In the genomic region with DNA sequence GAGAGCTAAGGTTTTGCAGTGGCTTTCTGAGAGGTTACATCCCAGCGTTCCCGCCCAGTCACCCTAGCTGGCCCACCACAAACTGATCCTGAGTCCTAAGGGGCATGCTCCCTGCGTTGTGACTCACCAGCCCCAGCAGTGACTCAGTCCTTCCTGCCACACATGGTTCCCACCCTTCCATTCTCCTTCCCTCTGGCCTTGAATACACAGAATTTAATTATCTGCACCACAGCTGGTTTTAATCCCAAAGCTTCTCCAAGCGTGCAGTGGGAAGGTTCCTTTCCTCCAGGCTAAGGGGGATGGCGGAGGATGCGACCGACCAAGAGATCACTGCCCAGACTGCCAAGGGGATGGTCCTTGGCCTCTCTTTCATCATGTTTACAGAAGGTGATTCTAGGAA, we compare ENCODE assay signal across 10 mouse cellular contexts. TPM values are rescaled to one million over a fixed set of nuclear protein-coding genes. Genes with fewer than 3 reads are reported as not detected.
DNase-seq lines count a peak whose midpoint lies in the region; ATAC-seq and TF ChIP-seq lines count a peak whose summit lies in the region.
"Had no signal": no experiment of that assay in that cellular context is flagged by ENCODE, and none has a peak within 500 bp of the region (broad histone marks: within the 10 kb centered on the region; RNA-seq: fewer than 3 reads in every experiment).

No protein-coding gene starts in this region.

- H3K4me1 ChIP-seq in heart, postnatal 0 days (ENCODE audit: control insufficient read depth, insufficient read depth), result peaks cover 22% of the 10 kb centered on the region
- H3K4me1 ChIP-seq in forebrain, embryonic 16.5 days (replicated peaks; ENCODE audit: control insufficient read depth, insufficient read depth, low read length), result peaks cover 2% of the 10 kb centered on the region; the same call in 1 of the 2 replicates

- peak; percentile 65 for DNase-seq in gastrocnemius, adult 18-20 months (ENCODE audit: low spot score)
- DNase-seq in gastrocnemius, postnatal 4 days (ENCODE audit: low spot score in 2 of 2), result no peak
- peak; percentile 98 for DNase-seq in 3T3-L1 (ENCODE audit: low read depth, low spot score)
- DNase-seq in heart, postnatal 0 days (ENCODE audit: low spot score), result peak; percentile 29
- DNase-seq in frontal cortex, postnatal 10 days (ENCODE audit: low spot score in 2 of 2), result no peak
- no peak for DNase-seq in lung, adult 18-20 months
- DNase-seq: liver, embryonic 13.5 days had no signal

- no peaks in the 10 kb centered on the region for H3K27me3 ChIP-seq in heart, postnatal 0 days (ENCODE audit: control insufficient read depth, insufficient read depth, low read length)
- H3K27me3 ChIP-seq in forebrain, embryonic 16.5 days (replicated peaks; ENCODE audit: control insufficient read depth, insufficient read depth, low read length), result no peaks in the 10 kb centered on the region
- H3K27me3 ChIP-seq: liver, embryonic 13.5 days had no signal

- no peak for TF ChIP-seq EP300 in heart, postnatal 0 days (IDR thresholded peaks at IDR 0.05; ENCODE audit: low read depth)

- 57% methylated on average over 7 of the region's 7 CpGs for WGBS in heart, postnatal 0 days
- WGBS in forebrain, embryonic 16.5 days, result 67% methylated on average over 7 of the region's 7 CpGs

- TF ChIP-seq CTCF in heart, postnatal 0 days (IDR thresholded peaks at IDR 0.05; ENCODE audit: low read depth), result no peak

- no peak overlapping the region for H3K9ac ChIP-seq in heart, postnatal 0 days (replicated peaks; ENCODE audit: low read depth, low read length)
- H3K9ac ChIP-seq in forebrain, embryonic 16.5 days (replicated peaks; ENCODE audit: low read depth, low read length), result no peak overlapping the region
- H3K9ac ChIP-seq: liver, embryonic 13.5 days had no signal

- ATAC-seq in common myeloid progenitor, adult 5-6 weeks (replicated peaks; ENCODE audit: low read depth, poor library complexity, severe bottlenecking), result peak; percentile 78
- ATAC-seq in heart, postnatal 0 days (ENCODE audit: insufficient read depth, low read depth), result peak; percentile 48
- ATAC-seq in forebrain, embryonic 16.5 days, result no peak
- ATAC-seq: CD4-positive, CD25-positive, alpha-beta regulatory T cell, adult 4 months had no signal

- H3K9me3 ChIP-seq in heart, postnatal 0 days (replicated peaks; ENCODE audit: control insufficient read depth, low read length), result no peaks in the 10 kb centered on the region
- no peaks in the 10 kb centered on the region for H3K9me3 ChIP-seq in forebrain, embryonic 16.5 days (ENCODE audit: control insufficient read depth, low read length)
- H3K9me3 ChIP-seq: liver, embryonic 13.5 days had no signal

- no peak overlapping the region for H3K4me3 ChIP-seq in heart, postnatal 0 days (ENCODE audit: low read depth, low read length)
- no peak overlapping the region for H3K4me3 ChIP-seq in forebrain, embryonic 16.5 days (replicated peaks; ENCODE audit: low read length)
- H3K4me3 ChIP-seq: liver, embryonic 13.5 days had no signal

- H3K4me2 ChIP-seq in heart, postnatal 0 days (ENCODE audit: low read depth, low read length), result no peak overlapping the region
- H3K4me2 ChIP-seq in forebrain, embryonic 16.5 days (ENCODE audit: low read length), result no peak overlapping the region
- H3K4me2 ChIP-seq: liver, embryonic 13.5 days had no signal

- no peaks in the 10 kb centered on the region for H3K36me3 ChIP-seq in heart, postnatal 0 days (replicated peaks; ENCODE audit: control insufficient read depth, insufficient read depth, low read length)
- no peaks in the 10 kb centered on the region for H3K36me3 ChIP-seq in forebrain, embryonic 16.5 days (ENCODE audit: control insufficient read depth, insufficient read depth)

- H3K27ac ChIP-seq in heart, postnatal 0 days (ENCODE audit: low read depth), result no peak overlapping the region
- no peak overlapping the region for H3K27ac ChIP-seq in forebrain, embryonic 16.5 days (ENCODE audit: low read length)
- H3K27ac ChIP-seq: liver, embryonic 13.5 days had no signal

RNA-seq across cellular contexts. Expression of a gene that starts 26.1 kb away (rescaled TPM):
- total RNA-seq in gastrocnemius, adult 18-20 months (2021), result 1 to 10 TPM; 3.6 to 4.3 TPM
- total RNA-seq in gastrocnemius, postnatal 4 days (2021), result 10 to 100 TPM; 17.7 to 19.2 TPM
- 23.0 and 25.3 TPM in 2 replicates for total RNA-seq in common myeloid progenitor, adult 5-6 weeks (2017)
- 5.0 TPM in 2 replicates for total RNA-seq in heart, postnatal 0 days (2014; rRNA removed; ENCODE audit: low replicate concordance)
- polyA plus RNA-seq in heart, postnatal 0 days (2015; fragmentation: Nextera tagmentation; extraction: Ambion mirVana), result 1.8 TPM in 2 replicates
- polyA plus RNA-seq in forebrain, embryonic 16.5 days (2015; fragmentation: Nextera tagmentation; extraction: Ambion mirVana), result 0.20 and 0.30 TPM in 2 replicates

RNA-seq across cellular contexts. Expression of a gene that starts 49.0 kb away (rescaled TPM):
- total RNA-seq in gastrocnemius, adult 18-20 months (2021), result 10 to 100 TPM; 54.6 to 57.3 TPM
- 10 to 100 TPM; 64.0 to 65.3 TPM for total RNA-seq in gastrocnemius, postnatal 4 days (2021)
- 30.1 and 42.8 TPM in 2 replicates for total RNA-seq in common myeloid progenitor, adult 5-6 weeks (2017)
- total RNA-seq in heart, postnatal 0 days (2014; rRNA removed; ENCODE audit: low replicate concordance), result 44.7 and 87.7 TPM in 2 replicates
- 210 and 217 TPM in 2 replicates for polyA plus RNA-seq in heart, postnatal 0 days (2015; fragmentation: Nextera tagmentation; extraction: Ambion mirVana)
- 124 and 133 TPM in 2 replicates for polyA plus RNA-seq in forebrain, embryonic 16.5 days (2015; fragmentation: Nextera tagmentation; extraction: Ambion mirVana)

Comparison
In these comparisons a context has a peak if more than half of its experiments do, and no peak if none do; other contexts are left out.
1. DNase-seq: peak in gastrocnemius, adult 18-20 months (single experiment), 3T3-L1 (single experiment) and heart, postnatal 0 days (single experiment); none in gastrocnemius, postnatal 4 days (0 of 2), frontal cortex, postnatal 10 days (0 of 2) and lung, adult 18-20 months (0 of 2).